ENCODE assay signal across 9 mouse cellular contexts in genomic region chr19:47174515-47174914, GRCm38 (mm10). TPM values are rescaled to one million over a fixed set of nuclear protein-coding genes. Genes with fewer than 3 reads are reported as not detected.
DNase-seq lines count a peak whose midpoint lies in the region; ATAC-seq lines count a peak whose summit lies in the region.
"Had no signal": no experiment of that assay in that cellular context is flagged by ENCODE, and none has a peak within 500 bp of the region (broad histone marks: within the 10 kb centered on the region; RNA-seq: fewer than 3 reads in every experiment).

No protein-coding gene starts in this region.

- no peak overlapping the region for H3K4me2 ChIP-seq in hindbrain, embryonic 16.5 days (ENCODE audit: low read length)
- H3K4me2 ChIP-seq: hindbrain, embryonic 15.5 days had no signal

- no peak overlapping the region for H3K9ac ChIP-seq in hindbrain, embryonic 16.5 days (ENCODE audit: low read depth, low read length)
- H3K9ac ChIP-seq: hindbrain, embryonic 15.5 days had no signal

- peaks cover 44% of the 10 kb centered on the region for H3K27me3 ChIP-seq in hindbrain, embryonic 10.5 days (ENCODE audit: insufficient read depth, poor library complexity, severe bottlenecking)
- no peaks in the 10 kb centered on the region; the same call in 1 of the 2 replicates for H3K27me3 ChIP-seq in hindbrain, embryonic 16.5 days (replicated peaks; ENCODE audit: control insufficient read depth, insufficient read depth, low read length)
- H3K27me3 ChIP-seq: hindbrain, embryonic 15.5 days had no signal

- peaks cover 14% of the 10 kb centered on the region for H3K4me1 ChIP-seq in hindbrain, embryonic 10.5 days (replicated peaks)
- peaks cover 2% of the 10 kb centered on the region; the same call in 1 of the 2 replicates for H3K4me1 ChIP-seq in hindbrain, embryonic 16.5 days (ENCODE audit: control insufficient read depth, insufficient read depth, low read depth, low read length)

- DNase-seq in hindbrain, embryonic 10.5 days (ENCODE audit: low spot score), result peak; percentile 20
- DNase-seq in B cell, adult 2 months, result peak; percentile 22 to 42
- DNase-seq in R1 (ENCODE audit: low read depth, low spot score) (peak; percentile 65), MN1 (ENCODE audit: low spot score) (no peak)
- DNase-seq in kidney, postnatal 4 days, result peak; percentile 43 to 49
- DNase-seq in frontal cortex, postnatal 25 days (ENCODE audit: low spot score in 2 of 2), result no peak
- no peak for DNase-seq in left cerebral cortex, adult 11 months (ENCODE audit: low spot score)

- WGBS in hindbrain, embryonic 10.5 days, result 59% methylated on average over 3 of the region's 3 CpGs
- WGBS in hindbrain, embryonic 16.5 days, result 62% methylated on average over 3 of the region's 3 CpGs

- no peak overlapping the region for H3K4me3 ChIP-seq in hindbrain, embryonic 10.5 days
- H3K4me3 ChIP-seq in hindbrain, embryonic 16.5 days (ENCODE audit: low read length), result no peak overlapping the region
- H3K4me3 ChIP-seq: hindbrain, embryonic 15.5 days had no signal

- H3K27ac ChIP-seq in hindbrain, embryonic 10.5 days, result no peak overlapping the region
- no peak overlapping the region for H3K27ac ChIP-seq in hindbrain, embryonic 16.5 days (ENCODE audit: low read depth, low read length)
- H3K27ac ChIP-seq: hindbrain, embryonic 15.5 days had no signal

- no peaks in the 10 kb centered on the region for H3K9me3 ChIP-seq in hindbrain, embryonic 10.5 days
- H3K9me3 ChIP-seq in hindbrain, embryonic 16.5 days (ENCODE audit: control insufficient read depth, low read length), result no peaks in the 10 kb centered on the region
- H3K9me3 ChIP-seq: hindbrain, embryonic 15.5 days had no signal

- no peaks in the 10 kb centered on the region for H3K36me3 ChIP-seq in hindbrain, embryonic 10.5 days
- H3K36me3 ChIP-seq in hindbrain, embryonic 16.5 days (ENCODE audit: control insufficient read depth, insufficient read depth, low read length), result no peaks in the 10 kb centered on the region
- H3K36me3 ChIP-seq: hindbrain, embryonic 15.5 days had no signal

- ATAC-seq in hindbrain, embryonic 16.5 days, result no peak

RNA-seq across cellular contexts. Expression of gene Neurl1a, which starts 4.1 kb away (rescaled TPM):
- 5.7 and 5.9 TPM in 2 replicates for polyA plus RNA-seq in hindbrain, embryonic 10.5 days (2016; fragmentation: Nextera tagmentation; extraction: Ambion mirVana)
- polyA plus RNA-seq in hindbrain, embryonic 16.5 days (2015; fragmentation: Nextera tagmentation; extraction: Ambion mirVana), result 15.0 and 16.0 TPM in 2 replicates

RNA-seq across cellular contexts. Expression of gene Calhm3, which starts 17.0 kb away (rescaled TPM):
- not detected in 2 replicates for polyA plus RNA-seq in hindbrain, embryonic 10.5 days (2016; fragmentation: Nextera tagmentation; extraction: Ambion mirVana)
- polyA plus RNA-seq in hindbrain, embryonic 16.5 days (2015; fragmentation: Nextera tagmentation; extraction: Ambion mirVana), result 0.15 TPM in 1 of 2 replicates, not detected in the other
- polyA plus RNA-seq: hindbrain, embryonic 15.5 days had no signal

RNA-seq across cellular contexts. Expression of gene Calhm1, which starts 30.5 kb away (rescaled TPM):
- polyA plus RNA-seq in hindbrain, embryonic 10.5 days (2016; fragmentation: Nextera tagmentation; extraction: Ambion mirVana), result not detected in 2 replicates
- polyA plus RNA-seq in hindbrain, embryonic 16.5 days (2015; fragmentation: Nextera tagmentation; extraction: Ambion mirVana), result not detected in 2 replicates
- polyA plus RNA-seq: hindbrain, embryonic 15.5 days had no signal

RNA-seq across cellular contexts. Expression of gene Calhm2, which starts 36.4 kb away (rescaled TPM):
- polyA plus RNA-seq in hindbrain, embryonic 10.5 days (2016; fragmentation: Nextera tagmentation; extraction: Ambion mirVana), result 1.8 and 1.9 TPM in 2 replicates
- 1.8 and 1.9 TPM in 2 replicates for polyA plus RNA-seq in hindbrain, embryonic 16.5 days (2015; fragmentation: Nextera tagmentation; extraction: Ambion mirVana)

Comparison
In these comparisons a context has a peak if more than half of its experiments do, and no peak if none do; other contexts are left out.
1. DNase-seq: peak in hindbrain, embryonic 10.5 days (single experiment), B cell, adult 2 months (2 of 2), R1 (single experiment) and kidney, postnatal 4 days (2 of 2); none in MN1 (single experiment), frontal cortex, postnatal 25 days (0 of 2) and left cerebral cortex, adult 11 months (single experiment).